Mouse (Mus musculus): ENCODE data around the gene Lrrc25.

The Lrrc25 gene

GRCm38 (mm10) chr8:70647343-70648163 lies 31.6 kb downstream of the Lrrc25 start:
- no peak for DNase-seq (ENCODE audit: low spot score in 2 of 2)

GRCm38 (mm10) chr8:70648164-70648442 lies 32.1 kb downstream of the Lrrc25 start:
- no peak for DNase-seq (ENCODE audit: low spot score in 2 of 2)

GRCm38 (mm10) chr8:70648921-70649320 lies 33.0 kb downstream of the Lrrc25 start:
- no peak for DNase-seq (ENCODE audit: low spot score in 2 of 2)

- peak; percentile 78 to 79 for DNase-seq (ENCODE audit: low spot score in 2 of 2)
These were observed 33.4 kb downstream of the Lrrc25 start for GRCm38 (mm10) chr8:70649324-70649723.

- DNase-seq (ENCODE audit: low spot score in 2 of 2): no peak
These were observed 34.4 kb downstream of the Lrrc25 start for GRCm38 (mm10) chr8:70650351-70650750.

GRCm38 (mm10) chr8:70653226-70653625 lies 37.3 kb downstream of the Lrrc25 start:
- no peak for DNase-seq (ENCODE audit: low spot score in 2 of 2)

- DNase-seq (ENCODE audit: low spot score in 2 of 2): no peak
These were observed 38.2 kb downstream of the Lrrc25 start for GRCm38 (mm10) chr8:70654121-70654520.

- DNase-seq (ENCODE audit: low spot score in 2 of 2): no peak
These were observed 39.5 kb downstream of the Lrrc25 start for GRCm38 (mm10) chr8:70655469-70655868.

- peak in 1 of 2 experiments; percentile 57 for DNase-seq (ENCODE audit: low spot score in 2 of 2)
These were observed 40.3 kb downstream of the Lrrc25 start for GRCm38 (mm10) chr8:70656193-70656790.

GRCm38 (mm10) chr8:70657214-70657613 lies 41.3 kb downstream of the Lrrc25 start:
- no peak for DNase-seq (ENCODE audit: low spot score in 2 of 2)

GRCm38 (mm10) chr8:70657739-70658138 lies 41.8 kb downstream of the Lrrc25 start:
- no peak for DNase-seq (ENCODE audit: low spot score in 2 of 2)

- no peak for DNase-seq (ENCODE audit: low spot score in 2 of 2)
These were observed 43.1 kb downstream of the Lrrc25 start for GRCm38 (mm10) chr8:70658897-70659603.

GRCm38 (mm10) chr8:70659604-70660272 lies 43.8 kb downstream of the Lrrc25 start:
- DNase-seq (ENCODE audit: low spot score in 2 of 2): peak; percentile 90

- DNase-seq (ENCODE audit: low spot score in 2 of 2): no peak
These were observed 44.3 kb downstream of the Lrrc25 start, which contains the start of gene Pgpep1 for GRCm38 (mm10) chr8:70660273-70660725. TSS of gene Pgpep1 (minus strand) at chr8:70660388.

- DNase-seq (ENCODE audit: low spot score in 2 of 2): no peak
These were observed 47.7 kb downstream of the Lrrc25 start for GRCm38 (mm10) chr8:70663691-70664090.

- DNase-seq (ENCODE audit: low spot score in 2 of 2): no peak
These were observed 48.7 kb downstream of the Lrrc25 start for GRCm38 (mm10) chr8:70664631-70665030.

GRCm38 (mm10) chr8:70665599-70665998 lies 49.6 kb downstream of the Lrrc25 start:
- DNase-seq (ENCODE audit: low spot score in 2 of 2): no peak

- peak; percentile 68 to 75 for DNase-seq (ENCODE audit: low spot score in 2 of 2)
These were observed 51.1 kb downstream of the Lrrc25 start for GRCm38 (mm10) chr8:70667071-70667470.

Data from right cerebral cortex, postnatal 10 days (tissue).